Mouse (Mus musculus) kidney, embryonic 16.5 days (tissue): ENCODE data around the gene Zfp36l2. TPM values are rescaled to one million over a fixed set of nuclear protein-coding genes. Genes with fewer than 3 reads are reported as not detected.
"Not testable (repeated sequence)": the region's sequence is repeated elsewhere in the genome, so short reads cannot be mapped to it uniquely, and the experiment has no call there.

Source experiments
- ATAC-seq: fragments of 200-750 bp; cut with Nextera tagmentation; 2 replicates; pipeline ENCODE4 v1.8.0; 2017; ENCODE audit warnings: moderate TSS enrichment; ENCODE audit not compliant: low FRiP score, low TSS enrichment
- H3K27ac ChIP-seq: fragments of 300-500 bp; sonication (generic); 2 replicates; pipeline ENCODE4 v1.5.1; 2014; ENCODE audit warnings: low read length
- H3K27me3 ChIP-seq: fragments of 300-500 bp; sonication (generic); 2 replicates; pipeline ENCODE4 v1.6.1; 2014; ENCODE audit warnings: low read length, control low read depth, mixed read lengths; ENCODE audit not compliant: insufficient read depth
- H3K36me3 ChIP-seq: fragments of 300-500 bp; sonication (generic); 2 replicates; pipeline ENCODE4 v1.6.1; 2014; ENCODE audit warnings: low read length, control low read depth, mixed read lengths; ENCODE audit not compliant: insufficient read depth
- H3K4me1 ChIP-seq: fragments of 300-500 bp; sonication (generic); 2 replicates; pipeline ENCODE4 v1.6.1; 2014; ENCODE audit warnings: low read length, control low read depth, mixed read lengths; ENCODE audit not compliant: insufficient read depth
- H3K4me2 ChIP-seq: fragments of 300-500 bp; sonication (generic); replicated peaks from 2 replicates; pipeline ENCODE4 v1.6.1; 2014; ENCODE audit warnings: low read depth, low read length
- H3K4me3 ChIP-seq: fragments of 300-500 bp; sonication (generic); 2 replicates; pipeline ENCODE4 v1.5.1; 2014; ENCODE audit warnings: mild to moderate bottlenecking, low read length
- H3K9ac ChIP-seq: fragments of 300-500 bp; sonication (generic); replicated peaks from 2 replicates; pipeline ENCODE4 v1.6.1; 2014; ENCODE audit warnings: low read length
- H3K9me3 ChIP-seq: fragments of 300-500 bp; sonication (generic); 2 replicates; pipeline ENCODE4 v1.6.1; 2016; ENCODE audit warnings: low read length, control low read depth
- WGBS: fragments of 180-500 bp; shearing (Covaris S2); extraction: QIAGEN DNeasy Blood & Tissue Kit; methylation state at CpG from one replicate; pipeline ENCODE4 v1.1.7; 2014; 5-methylcytosine and 5-hydroxymethylcytosine counted together
- polyA plus RNA-seq: library from polyadenylated mRNA; unstranded; fragments of >200 nt; fragmentation: Nextera tagmentation; extraction: Ambion mirVana; gene quantifications from 2 replicates; pipeline ENCODE4 v1.2.1, GENCODE M21; 2015

Zfp36l2 gene
- polyA plus RNA-seq, 1 experiment from 2014 or later: 9.5 TPM

DNA sequence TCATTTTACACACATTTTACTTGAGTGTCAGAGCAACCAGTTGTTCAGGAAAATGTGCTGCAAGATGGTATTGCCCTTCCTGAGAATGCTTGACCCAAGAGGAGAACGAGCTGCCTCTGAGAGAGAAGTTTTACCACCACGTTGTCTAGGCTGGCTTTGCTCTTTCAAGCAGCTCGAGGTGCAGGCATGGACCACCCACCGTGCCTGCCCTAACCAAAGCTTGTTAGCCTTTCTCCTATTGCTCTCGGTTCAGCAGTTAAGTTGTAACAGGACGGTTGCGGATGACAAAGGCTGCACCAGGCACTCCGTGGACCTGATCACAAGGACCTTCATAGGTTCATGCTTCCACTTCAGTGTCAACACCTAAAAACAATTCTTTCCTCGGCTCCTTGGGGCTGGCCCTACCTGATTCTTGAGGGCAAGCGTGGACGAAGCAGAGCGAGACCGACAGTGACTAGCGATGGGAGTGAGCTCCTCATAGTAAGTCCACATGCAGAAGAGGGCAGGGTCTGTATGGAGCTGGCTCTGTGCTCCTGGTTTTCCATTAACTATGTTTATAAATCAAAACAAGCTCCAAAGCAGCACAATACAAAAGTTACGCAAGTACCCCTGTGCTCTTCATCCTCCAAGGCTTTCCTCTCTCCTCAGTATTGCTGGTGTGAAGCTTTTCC, 36.6 kb upstream of the Zfp36l2 start:
- Histone ChIP-seq H3K4me3 (no peak overlapping the region), H3K9ac (no peak overlapping the region), H3K4me1 (peaks cover 22% of the 10 kb centered on the region), H3K36me3 (peaks cover 29% of the 10 kb centered on the region), H3K27ac (peak overlapping the region; percentile 14; the same call in 1 of the 2 replicates), H3K9me3 (no peaks in the 10 kb centered on the region), H3K27me3 (no peaks in the 10 kb centered on the region), H3K4me2 (no peak overlapping the region)
- ATAC-seq: 0 out of 2 replicates have a peak, but pooled peaks have one; percentile 50
- WGBS: 46% methylated on average over 15 of the region's 15 CpGs

GRCm38 (mm10) chr17:84218841-84219240, 31.1 kb upstream of the Zfp36l2 start:
- H3K4me3 ChIP-seq, H3K9ac ChIP-seq, H3K27me3 ChIP-seq, H3K9me3 ChIP-seq, H3K4me2 ChIP-seq, H3K27ac ChIP-seq, ATAC-seq: not testable (repeated sequence)
- 98% methylated on average over 2 of the region's 2 CpGs for WGBS
- Histone ChIP-seq H3K4me1 (peaks cover 17% of the 10 kb centered on the region), H3K36me3 (peaks cover 20% of the 10 kb centered on the region)

- H3K36me3 ChIP-seq: peaks cover 20% of the 10 kb centered on the region
- H3K9me3 ChIP-seq: no peaks in the 10 kb centered on the region
- no peak overlapping the region for H3K9ac ChIP-seq
- H3K4me1 ChIP-seq: peaks cover 16% of the 10 kb centered on the region
- ATAC-seq: no peak
- no peak overlapping the region for H3K4me2 ChIP-seq
- 50% methylated on average over 3 of the region's 3 CpGs for WGBS
- H3K27ac ChIP-seq: 0 out of 2 replicates have a peak overlapping the region, but pooled peaks have one; percentile 10
- no peaks in the 10 kb centered on the region for H3K27me3 ChIP-seq
- H3K4me3 ChIP-seq: no peak overlapping the region
Measured at GRCm38 (mm10) chr17:84217696-84218095, 29.9 kb upstream of the Zfp36l2 start.

DNA sequence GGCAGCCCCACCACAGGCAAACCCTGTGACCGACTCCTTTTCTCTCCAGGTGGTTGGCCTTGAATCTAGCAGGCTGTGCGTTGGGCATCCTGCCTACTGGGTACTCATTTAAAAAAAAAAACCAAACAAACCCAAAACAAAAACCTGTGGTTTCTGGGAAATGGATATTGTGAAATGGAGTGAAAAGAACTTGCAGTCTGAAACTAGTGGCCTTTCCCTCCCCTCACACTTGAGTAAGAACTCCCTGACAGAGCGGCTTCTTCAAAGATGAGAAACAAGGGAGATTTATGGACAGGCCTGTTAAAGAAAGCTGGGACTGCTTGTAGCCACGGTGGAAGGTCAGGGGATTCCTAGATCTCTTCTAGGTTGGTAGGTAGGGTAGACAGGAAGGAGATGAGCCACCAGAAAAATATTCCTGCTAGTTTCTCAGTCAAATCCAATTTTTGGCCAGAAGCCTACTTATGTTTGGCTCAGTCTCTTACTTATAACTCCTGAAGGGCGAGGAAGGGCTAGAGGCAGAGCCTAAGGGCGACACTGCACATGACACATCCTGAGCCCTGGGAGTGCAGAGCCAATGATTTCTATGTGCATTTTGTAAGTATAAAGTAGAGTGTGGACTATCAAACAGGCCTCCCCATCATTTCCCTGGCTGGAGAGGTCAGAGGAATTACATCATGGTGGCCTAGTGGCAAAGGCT, 27.7 kb upstream of the Zfp36l2 start:
- H3K4me1 ChIP-seq: peaks cover 16% of the 10 kb centered on the region
- H3K27me3 ChIP-seq: no peaks in the 10 kb centered on the region
- no peak overlapping the region for H3K4me3 ChIP-seq
- 46% methylated on average over 6 of the region's 6 CpGs for WGBS
- peak; percentile 26; the same call in 1 of the 2 replicates for ATAC-seq
- no peak overlapping the region for H3K4me2 ChIP-seq
- peaks cover 7% of the 10 kb centered on the region for H3K36me3 ChIP-seq
- no peak overlapping the region for H3K9ac ChIP-seq
- peak overlapping the region; percentile 71 for H3K27ac ChIP-seq
- no peaks in the 10 kb centered on the region for H3K9me3 ChIP-seq

GRCm38 (mm10) chr17:84213464-84213863, 25.7 kb upstream of the Zfp36l2 start:
- no peak overlapping the region for H3K4me3 ChIP-seq
- no peak overlapping the region for H3K4me2 ChIP-seq
- no peak overlapping the region for H3K9ac ChIP-seq
- H3K27ac ChIP-seq: peak overlapping the region; percentile 50; the same call in 1 of the 2 replicates
- no peaks in the 10 kb centered on the region for H3K27me3 ChIP-seq
- H3K36me3 ChIP-seq: no peaks in the 10 kb centered on the region; the same call in 1 of the 2 replicates
- peak; percentile 59 for ATAC-seq
- WGBS: 39% methylated on average over 3 of the region's 3 CpGs
- H3K4me1 ChIP-seq: peaks cover 16% of the 10 kb centered on the region
- H3K9me3 ChIP-seq: no peaks in the 10 kb centered on the region

- no peak overlapping the region for H3K4me2 ChIP-seq
- H3K27me3 ChIP-seq: no peaks in the 10 kb centered on the region
- WGBS: 85% methylated on average over 3 of the region's 3 CpGs
- 0 out of 2 replicates have a peak, but pooled peaks cover 3% of the 10 kb centered on the region for H3K9me3 ChIP-seq
- no peak overlapping the region for H3K4me3 ChIP-seq
- H3K9ac ChIP-seq: no peak overlapping the region
- peaks cover 3% of the 10 kb centered on the region; the same call in 1 of the 2 replicates for H3K36me3 ChIP-seq
- peaks cover 11% of the 10 kb centered on the region; the same call in 1 of the 2 replicates for H3K4me1 ChIP-seq
- ATAC-seq: no peak
- H3K27ac ChIP-seq: no peak overlapping the region
Measured at GRCm38 (mm10) chr17:84207611-84208010, 19.9 kb upstream of the Zfp36l2 start.

GRCm38 (mm10) chr17:84206239-84206638, 18.5 kb upstream of the Zfp36l2 start:
- Histone ChIP-seq H3K36me3 (peaks cover 4% of the 10 kb centered on the region; the same call in 1 of the 2 replicates), H3K9me3 (0 out of 2 replicates have a peak, but pooled peaks cover 3% of the 10 kb centered on the region), H3K4me3 (no peak overlapping the region), H3K4me2 (no peak overlapping the region), H3K27me3 (no peaks in the 10 kb centered on the region), H3K4me1 (peaks cover 11% of the 10 kb centered on the region; the same call in 1 of the 2 replicates), H3K9ac (no peak overlapping the region), H3K27ac (no peak overlapping the region; the same call in 1 of the 2 replicates)
- no peak for ATAC-seq
- 39% methylated on average over 3 of the region's 3 CpGs for WGBS

DNA sequence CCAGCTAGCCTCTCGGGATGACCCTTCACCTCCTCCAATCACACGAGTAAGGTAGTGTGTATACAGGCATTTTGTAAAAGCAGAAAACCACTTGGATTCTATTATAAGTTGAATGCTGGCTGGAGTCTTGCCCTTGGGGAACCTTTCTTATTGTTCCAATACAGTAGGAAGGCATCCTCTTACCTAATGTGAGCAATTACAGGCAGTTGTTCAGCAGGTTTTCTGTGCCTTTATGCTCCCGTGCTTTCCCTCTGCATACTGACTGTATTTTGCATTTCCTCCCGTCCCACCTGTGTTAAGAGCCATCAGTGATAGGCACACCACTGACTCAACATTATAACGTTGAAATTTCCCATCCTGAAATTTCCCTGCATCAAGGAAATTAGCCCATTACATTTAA, 17.2 kb upstream of the Zfp36l2 start:
- WGBS: 72% methylated on average over 5 of the region's 5 CpGs
- Histone ChIP-seq H3K9ac (no peak overlapping the region), H3K9me3 (0 out of 2 replicates have a peak, but pooled peaks cover 3% of the 10 kb centered on the region), H3K36me3 (peaks cover 7% of the 10 kb centered on the region; the same call in 1 of the 2 replicates), H3K27ac (no peak overlapping the region), H3K4me2 (no peak overlapping the region), H3K4me3 (no peak overlapping the region), H3K4me1 (peaks cover 11% of the 10 kb centered on the region; the same call in 1 of the 2 replicates), H3K27me3 (no peaks in the 10 kb centered on the region)
- ATAC-seq: no peak

DNA sequence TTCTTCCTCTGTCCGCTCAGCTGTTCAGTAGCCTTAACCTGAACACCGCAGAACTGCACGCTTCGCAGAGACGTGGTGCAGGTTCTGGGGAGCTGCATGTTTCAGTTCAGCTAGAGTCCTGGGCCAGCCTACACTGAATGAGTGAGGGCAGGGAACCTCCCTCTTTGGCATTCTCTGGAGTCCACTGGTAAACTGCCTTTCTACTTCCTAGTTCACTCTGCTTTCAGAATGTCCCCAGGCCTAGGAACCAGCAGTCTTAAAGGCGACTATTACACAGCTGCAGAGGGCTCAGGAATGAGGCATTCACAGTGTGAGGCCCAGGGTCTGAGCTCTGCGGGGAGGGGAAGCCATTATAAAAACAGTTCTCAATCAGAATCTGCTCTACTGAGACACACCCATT, 15.6 kb upstream of the Zfp36l2 start:
- Histone ChIP-seq H3K4me3 (no peak overlapping the region), H3K4me1 (peaks cover 12% of the 10 kb centered on the region), H3K27me3 (no peaks in the 10 kb centered on the region), H3K4me2 (no peak overlapping the region), H3K36me3 (peaks cover 7% of the 10 kb centered on the region; the same call in 1 of the 2 replicates), H3K27ac (peak overlapping the region; percentile 57), H3K9me3 (0 out of 2 replicates have a peak, but pooled peaks cover 3% of the 10 kb centered on the region), H3K9ac (peak overlapping the region; percentile 0; the same call in 1 of the 2 replicates)
- peak; percentile 51 for ATAC-seq
- WGBS: 66% methylated on average over 7 of the region's 7 CpGs
